Mouse (Mus musculus): ENCODE measurements around the gene Maml1.

- TF ChIP-seq CTCF (conservative IDR thresholded peaks at IDR 0.05; ENCODE audit: insufficient read depth, insufficient read length, low read depth, low read length) (no peak), POLR2A (IDR thresholded peaks at IDR 0.05; ENCODE audit: low read depth, low read length) (no peak)
These were observed 76.5 kb downstream of the Maml1 start for GRCm38 (mm10) chr11:50215633-50216032.
